Mouse (Mus musculus): ENCODE measurements around the gene Zfp281. TPM values are rescaled to one million over a fixed set of nuclear protein-coding genes. Genes with fewer than 3 reads are reported as not detected.
A peak's percentile ranks its signal among the peaks of the same experiment; 100 is the strongest.

Zfp281 gene
- polyA plus RNA-seq, 1 experiment from 2014 or later = 19.0 TPM

- ATAC-seq (replicated peaks; ENCODE audit: low FRiP score, low read depth) (no peak), DNase-seq (ENCODE audit: low spot score) (no peak)
- Histone ChIP-seq H3K27me3 (ENCODE audit: insufficient read depth, low read length) (no peaks in the 10 kb centered on the region; the same call in 1 of the 2 replicates), H3K36me3 (ENCODE audit: insufficient read depth, low read length) (no peaks in the 10 kb centered on the region), H3K9ac (ENCODE audit: low read depth, low read length) (no peak overlapping the region), H3K4me1 (replicated peaks; ENCODE audit: insufficient read depth, low read length) (no peaks in the 10 kb centered on the region), H3K4me3 (replicated peaks; ENCODE audit: low read depth, low read length) (no peak overlapping the region), H3K9me3 (replicated peaks; ENCODE audit: low read length) (no peaks in the 10 kb centered on the region), H3K4me2 (ENCODE audit: low read length) (no peak overlapping the region), H3K27ac (no peak overlapping the region)
- 62% methylated on average over 7 of the region's 7 CpGs for WGBS
- TF ChIP-seq CTCF (IDR thresholded peaks at IDR 0.05; ENCODE audit: low read depth) = no peak
Observed at GRCm38 (mm10) chr1:136669926-136670325, 45.2 kb downstream of the Zfp281 start.

- DNase-seq (ENCODE audit: low spot score) (no peak), ATAC-seq (replicated peaks; ENCODE audit: low FRiP score, low read depth) (no peak)
- no peak for TF ChIP-seq CTCF (IDR thresholded peaks at IDR 0.05; ENCODE audit: low read depth)
- Histone ChIP-seq H3K36me3 (ENCODE audit: insufficient read depth, low read length) (no peaks in the 10 kb centered on the region), H3K4me1 (replicated peaks; ENCODE audit: insufficient read depth, low read length) (no peaks in the 10 kb centered on the region), H3K27ac (no peak overlapping the region), H3K4me3 (replicated peaks; ENCODE audit: low read depth, low read length) (no peak overlapping the region), H3K9ac (ENCODE audit: low read depth, low read length) (no peak overlapping the region), H3K9me3 (replicated peaks; ENCODE audit: low read length) (no peaks in the 10 kb centered on the region), H3K4me2 (ENCODE audit: low read length) (peak overlapping the region; percentile 15; the same call in 1 of the 2 replicates), H3K27me3 (ENCODE audit: insufficient read depth, low read length) (no peaks in the 10 kb centered on the region; the same call in 1 of the 2 replicates)
- whole genome bisulfite sequencing = 29% methylated on average over 16 of the region's 16 CpGs
Observed at GRCm38 (mm10) chr1:136670421-136670820, 45.7 kb downstream of the Zfp281 start.

GRCm38 (mm10) chr1:136671767-136672434 is 47.2 kb downstream of the Zfp281 start:
- WGBS = 88% methylated on average over 12 of the region's 12 CpGs
- Histone ChIP-seq H3K36me3 (ENCODE audit: insufficient read depth, low read length) (no peaks in the 10 kb centered on the region), H3K4me1 (replicated peaks; ENCODE audit: insufficient read depth, low read length) (no peaks in the 10 kb centered on the region), H3K27ac (no peak overlapping the region), H3K4me2 (ENCODE audit: low read length) (no peak overlapping the region), H3K9ac (ENCODE audit: low read depth, low read length) (no peak overlapping the region), H3K27me3 (ENCODE audit: insufficient read depth, low read length) (no peaks in the 10 kb centered on the region; the same call in 1 of the 2 replicates), H3K9me3 (replicated peaks; ENCODE audit: low read length) (no peaks in the 10 kb centered on the region), H3K4me3 (replicated peaks; ENCODE audit: low read depth, low read length) (no peak overlapping the region)
- ATAC-seq (replicated peaks; ENCODE audit: low FRiP score, low read depth) = no peak
- no peak for TF ChIP-seq CTCF (IDR thresholded peaks at IDR 0.05; ENCODE audit: low read depth)
- DNase-seq (ENCODE audit: low spot score) = no peak

- whole genome bisulfite sequencing = 63% methylated on average over 6 of the region's 6 CpGs
- Histone ChIP-seq H3K4me1 (replicated peaks; ENCODE audit: insufficient read depth, low read length) (no peaks in the 10 kb centered on the region), H3K4me2 (ENCODE audit: low read length) (no peak overlapping the region), H3K27me3 (ENCODE audit: insufficient read depth, low read length) (no peaks in the 10 kb centered on the region; the same call in 1 of the 2 replicates), H3K9ac (ENCODE audit: low read depth, low read length) (no peak overlapping the region), H3K36me3 (ENCODE audit: insufficient read depth, low read length) (no peaks in the 10 kb centered on the region), H3K27ac (no peak overlapping the region), H3K4me3 (replicated peaks; ENCODE audit: low read depth, low read length) (no peak overlapping the region), H3K9me3 (replicated peaks; ENCODE audit: low read length) (no peaks in the 10 kb centered on the region)
- ATAC-seq (replicated peaks; ENCODE audit: low FRiP score, low read depth) = no peak
- DNase-seq (ENCODE audit: low spot score) = no peak
- TF ChIP-seq CTCF (IDR thresholded peaks at IDR 0.05; ENCODE audit: low read depth) = no peak
Observed at GRCm38 (mm10) chr1:136672564-136672963, 47.9 kb downstream of the Zfp281 start.

- H3K27ac ChIP-seq = no peak overlapping the region
- H3K9ac ChIP-seq (ENCODE audit: low read depth, low read length) = no peak overlapping the region
- H3K27me3 ChIP-seq (ENCODE audit: insufficient read depth, low read length) = no peaks in the 10 kb centered on the region; the same call in 1 of the 2 replicates
- TF ChIP-seq CTCF (IDR thresholded peaks at IDR 0.05; ENCODE audit: low read depth) = no peak
- H3K4me1 ChIP-seq (replicated peaks; ENCODE audit: insufficient read depth, low read length) = no peaks in the 10 kb centered on the region
- DNase-seq (ENCODE audit: low spot score) (no peak), ATAC-seq (replicated peaks; ENCODE audit: low FRiP score, low read depth) (no peak)
- H3K4me3 ChIP-seq (replicated peaks; ENCODE audit: low read depth, low read length) = no peak overlapping the region
- H3K36me3 ChIP-seq (ENCODE audit: insufficient read depth, low read length) = no peaks in the 10 kb centered on the region
- 73% methylated on average over 4 of the region's 4 CpGs for WGBS
- H3K4me2 ChIP-seq (ENCODE audit: low read length) = no peak overlapping the region
- no peaks in the 10 kb centered on the region for H3K9me3 ChIP-seq (replicated peaks; ENCODE audit: low read length)
Observed at GRCm38 (mm10) chr1:136673293-136673692, 48.6 kb downstream of the Zfp281 start.

- no peaks in the 10 kb centered on the region; the same call in 1 of the 2 replicates for H3K27me3 ChIP-seq (ENCODE audit: insufficient read depth, low read length)
- no peaks in the 10 kb centered on the region for H3K9me3 ChIP-seq (replicated peaks; ENCODE audit: low read length)
- no peaks in the 10 kb centered on the region for H3K36me3 ChIP-seq (ENCODE audit: insufficient read depth, low read length)
- H3K4me3 ChIP-seq (replicated peaks; ENCODE audit: low read depth, low read length) = no peak overlapping the region
- 39% methylated on average over 25 of the region's 25 CpGs for WGBS
- TF ChIP-seq CTCF (IDR thresholded peaks at IDR 0.05; ENCODE audit: low read depth) = no peak
- no peaks in the 10 kb centered on the region for H3K4me1 ChIP-seq (replicated peaks; ENCODE audit: insufficient read depth, low read length)
- DNase-seq (ENCODE audit: low spot score) = no peak
- no peak for ATAC-seq (replicated peaks; ENCODE audit: low FRiP score, low read depth)
- no peak overlapping the region for H3K4me2 ChIP-seq (ENCODE audit: low read length)
- H3K27ac ChIP-seq = no peak overlapping the region
- H3K9ac ChIP-seq (ENCODE audit: low read depth, low read length) = no peak overlapping the region
Observed at GRCm38 (mm10) chr1:136674548-136675455, 50.1 kb downstream of the Zfp281 start.

All from kidney, postnatal 0 days (tissue).